Mouse (Mus musculus) gastrocnemius, postnatal 25 days (tissue): ENCODE results near the gene Pced1b. TPM values are rescaled to one million over a fixed set of nuclear protein-coding genes. Genes with fewer than 3 reads are reported as not detected.
A peak's percentile ranks its signal among the peaks of the same experiment; 100 is the strongest.
"Not testable (repeated sequence)": the region's sequence is repeated elsewhere in the genome, so short reads cannot be mapped to it uniquely, and the experiment has no call there.

ENCODE experiments used
- DNase-seq: peaks from one replicate; pipeline ENCODE4 v3.0.0; 2022
- total RNA-seq, 2 experiments: library from RNA; stranded (reverse); gene quantifications; 1 replicate in 1 of 2; 2 replicates in 1 of 2; pipeline ENCODE4 v1.2.3; 2021

Gene Pced1b
- total RNA-seq, 2 experiments from 2014 or later, result 0.87 to 1.2 TPM

GRCm38 (mm10) chr15:97342336-97342735, 95.4 kb downstream of the Pced1b start:
- no peak for DNase-seq

GRCm38 (mm10) chr15:97342945-97343344, 96.0 kb downstream of the Pced1b start:
- no peak for DNase-seq

- DNase-seq, result no peak
Measured at GRCm38 (mm10) chr15:97343921-97344320, 97.0 kb downstream of the Pced1b start.

GRCm38 (mm10) chr15:97345110-97345509, 98.2 kb downstream of the Pced1b start:
- no peak for DNase-seq

- no peak for DNase-seq
Measured at GRCm38 (mm10) chr15:97345917-97346316, 99.0 kb downstream of the Pced1b start.

GRCm38 (mm10) chr15:97346413-97346812, 99.5 kb downstream of the Pced1b start:
- no peak for DNase-seq

GRCm38 (mm10) chr15:97346897-97347296, 100.0 kb downstream of the Pced1b start:
- DNase-seq, result no peak

GRCm38 (mm10) chr15:97348566-97349315, 101.8 kb downstream of the Pced1b start:
- DNase-seq, result no peak

- no peak for DNase-seq
Measured at GRCm38 (mm10) chr15:97350528-97350927, 103.6 kb downstream of the Pced1b start.

- peak; percentile 57 for DNase-seq
Measured at GRCm38 (mm10) chr15:97351016-97351415, 104.1 kb downstream of the Pced1b start.

- DNase-seq, result no peak
Measured at GRCm38 (mm10) chr15:97351681-97352080, 104.8 kb downstream of the Pced1b start.

GRCm38 (mm10) chr15:97355676-97356303, 108.9 kb downstream of the Pced1b start:
- DNase-seq, result no peak

- no peak for DNase-seq
Measured at GRCm38 (mm10) chr15:97357016-97357415, 110.1 kb downstream of the Pced1b start.

GRCm38 (mm10) chr15:97360842-97361770, 114.2 kb downstream of the Pced1b start:
- no peak for DNase-seq

- DNase-seq, result no peak
Measured at GRCm38 (mm10) chr15:97361771-97362171, 114.9 kb downstream of the Pced1b start.

- DNase-seq, result not testable (repeated sequence)
Measured at GRCm38 (mm10) chr15:97364271-97364670, 117.4 kb downstream of the Pced1b start.

- no peak for DNase-seq
Measured at GRCm38 (mm10) chr15:97364968-97365367, 118.1 kb downstream of the Pced1b start.

GRCm38 (mm10) chr15:97368035-97368608, 121.2 kb downstream of the Pced1b start:
- no peak for DNase-seq

- DNase-seq, result no peak
Measured at GRCm38 (mm10) chr15:97368631-97369030, 121.7 kb downstream of the Pced1b start.

GRCm38 (mm10) chr15:97369144-97369543, 122.2 kb downstream of the Pced1b start:
- no peak for DNase-seq

- DNase-seq, result no peak
Measured at GRCm38 (mm10) chr15:97370880-97371279, 124.0 kb downstream of the Pced1b start.

GRCm38 (mm10) chr15:97372043-97372442, 125.1 kb downstream of the Pced1b start:
- not testable (repeated sequence) for DNase-seq
